Mouse (Mus musculus): Measurements from ENCODE around the gene Rnf113a2.

Gene Rnf113a2

DNA sequence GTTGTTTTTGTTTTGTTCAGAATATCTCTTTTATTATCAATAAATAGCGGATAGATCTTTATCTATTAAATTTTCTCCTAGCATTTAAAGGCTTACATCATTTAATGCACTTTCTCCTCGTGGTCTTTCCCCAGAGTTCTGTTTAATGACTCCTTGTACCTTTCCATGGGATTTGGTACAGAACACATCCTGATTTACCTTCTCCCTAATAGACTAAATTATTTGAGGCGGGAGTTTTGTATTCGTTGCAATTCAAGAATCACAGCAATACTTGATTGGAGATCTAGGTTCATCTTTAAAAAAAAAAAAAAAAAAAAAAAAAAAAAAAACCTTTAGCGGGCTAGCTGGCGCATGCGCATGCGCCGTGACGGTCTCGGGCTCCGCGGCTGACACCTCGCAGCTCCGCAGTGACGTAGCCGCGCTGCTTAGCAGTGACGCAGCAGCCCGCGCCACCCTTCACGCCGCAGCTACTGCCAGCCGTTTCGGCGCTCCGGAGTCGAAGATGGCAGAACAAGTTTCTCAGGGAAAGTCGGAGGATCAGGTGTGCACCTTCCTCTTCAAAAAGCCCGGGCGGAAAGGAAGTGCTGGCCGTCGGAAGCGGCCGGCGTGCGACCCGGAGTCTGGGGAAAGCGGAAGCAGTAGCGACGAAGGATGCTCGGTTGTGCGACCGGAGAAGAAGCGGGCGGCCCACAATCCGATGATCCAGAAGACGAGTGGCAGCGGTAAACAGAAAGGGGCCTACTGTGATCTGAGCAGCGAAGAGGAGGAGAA, at the start of gene Rnf113a2:
Gene Rnf113a2, plus strand, starts transcription at position 363 of the 771 bp plus-strand sequence.
- in situ Hi-C loops (cut with MboI): loop anchor here (5.0 kb wide), 1 partner anchor 35 kb away; the partner anchor contains the start of genes Aldh6a1 and Lin52

DNA sequence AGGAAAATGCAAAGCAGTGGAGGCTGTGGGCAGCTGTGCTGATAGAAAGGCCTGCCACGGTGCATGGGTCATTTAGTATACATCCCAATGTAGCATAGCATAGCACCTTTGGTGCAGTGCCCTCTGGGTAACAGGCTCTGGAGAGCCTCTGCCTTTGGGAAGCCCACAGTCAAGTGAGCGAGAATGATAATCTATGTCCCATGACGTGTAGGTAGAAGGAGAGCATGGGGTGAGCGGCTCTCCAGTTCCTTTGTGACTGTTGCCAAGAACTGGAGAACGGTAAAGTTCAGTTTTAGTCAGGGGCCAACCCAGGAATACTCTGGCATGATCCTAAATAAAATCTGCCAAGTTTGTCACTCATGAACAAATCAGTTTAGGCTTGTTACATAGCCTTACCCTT, 45.3 kb upstream of the Rnf113a2 start:
- in situ Hi-C loops (cut with MboI): no loop called here

DNA sequence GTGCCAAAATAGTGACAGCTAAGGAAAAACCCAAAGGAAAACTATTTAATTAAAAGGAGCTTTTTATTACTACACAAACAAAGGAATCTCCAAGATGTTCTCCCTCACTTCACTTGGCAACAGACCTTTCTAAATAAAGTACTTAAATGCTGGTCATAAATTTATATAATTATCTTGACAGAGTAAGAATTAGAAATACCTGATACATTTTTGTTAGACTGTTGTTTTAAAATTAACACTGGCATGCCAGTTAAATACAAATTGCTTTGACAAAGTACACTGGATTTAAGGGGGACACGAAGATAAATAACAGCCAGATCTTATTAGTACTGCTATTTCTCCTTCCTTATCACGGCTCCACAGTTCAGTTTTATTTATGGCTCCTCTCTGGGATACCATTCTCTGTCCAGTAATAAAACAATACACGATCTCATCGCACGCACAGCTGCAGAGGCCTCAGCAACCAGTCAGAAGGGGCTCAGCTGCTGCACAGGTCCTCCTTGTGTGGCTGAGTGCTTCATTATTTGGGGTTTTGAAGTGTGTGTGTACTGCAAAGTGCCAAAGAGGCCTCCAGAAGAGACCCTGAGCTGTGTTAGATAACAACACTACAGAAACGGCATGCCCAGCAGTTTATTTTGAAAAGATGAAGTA, 43.0 kb upstream of the Rnf113a2 start:
- in situ Hi-C loops (cut with MboI): no loop called here

DNA sequence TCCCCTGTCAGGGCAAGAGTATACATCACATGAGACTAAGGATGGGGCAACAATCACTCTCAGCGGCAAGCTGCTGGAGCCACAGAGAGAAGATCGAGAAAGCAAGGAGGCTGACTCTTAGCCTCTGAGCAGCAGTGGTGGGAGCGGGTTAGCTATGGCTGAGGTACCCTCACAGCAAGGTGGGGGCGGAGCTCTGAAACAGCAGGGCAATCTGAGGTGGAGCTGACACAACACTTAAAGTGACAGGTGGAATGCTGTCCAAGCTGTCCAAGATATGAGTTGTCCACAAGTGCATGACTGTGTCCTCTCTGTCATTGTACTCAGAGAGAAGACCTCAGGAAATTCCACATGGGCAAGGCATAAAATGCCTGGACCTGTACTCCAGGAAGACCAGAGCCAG, 34.6 kb upstream of the Rnf113a2 start:
- in situ Hi-C loops (cut with MboI): no loop called here

DNA sequence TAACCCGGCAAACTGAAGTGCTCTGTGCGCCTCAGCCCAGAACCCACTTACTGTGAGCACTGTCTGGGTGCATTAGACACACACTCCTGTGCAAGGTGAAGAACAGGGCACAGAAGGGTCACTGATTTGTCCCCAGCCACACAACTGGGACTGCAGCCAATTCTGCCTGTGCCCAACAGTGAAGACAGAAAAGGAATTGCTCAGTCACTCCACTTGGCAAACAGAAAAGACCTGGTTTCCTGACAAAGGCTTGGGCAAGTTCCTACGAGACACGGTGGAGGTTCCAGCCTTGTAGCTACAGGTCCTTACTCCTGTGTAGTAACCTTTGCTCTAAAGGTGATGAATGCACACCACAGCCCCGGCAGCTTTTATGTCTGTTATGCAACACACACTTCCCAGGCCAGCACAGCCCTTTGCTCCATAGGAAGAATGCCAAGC, 32.3 kb upstream of the Rnf113a2 start:
- in situ Hi-C loops (cut with MboI): no loop called here

DNA sequence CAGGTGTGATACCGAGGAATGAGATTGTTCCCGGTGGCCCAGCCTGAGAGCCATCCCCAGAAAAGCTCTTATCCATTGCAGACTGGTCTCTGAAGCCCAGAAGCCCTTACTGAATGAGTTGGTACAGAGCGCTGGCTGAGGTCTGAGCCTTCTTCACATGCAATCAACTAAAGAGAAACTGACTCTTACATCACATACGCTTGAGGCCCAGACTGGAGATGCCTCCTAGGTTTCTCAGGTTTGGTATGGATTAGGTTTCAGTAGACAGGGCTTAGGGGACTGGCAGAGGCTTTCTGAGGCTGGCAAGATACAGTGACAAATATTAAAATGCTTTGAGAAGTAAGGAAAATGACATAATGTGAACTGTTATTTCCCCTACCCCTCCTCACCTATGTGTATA, 31.6 kb upstream of the Rnf113a2 start:
- in situ Hi-C loops (cut with MboI): no loop called here

DNA sequence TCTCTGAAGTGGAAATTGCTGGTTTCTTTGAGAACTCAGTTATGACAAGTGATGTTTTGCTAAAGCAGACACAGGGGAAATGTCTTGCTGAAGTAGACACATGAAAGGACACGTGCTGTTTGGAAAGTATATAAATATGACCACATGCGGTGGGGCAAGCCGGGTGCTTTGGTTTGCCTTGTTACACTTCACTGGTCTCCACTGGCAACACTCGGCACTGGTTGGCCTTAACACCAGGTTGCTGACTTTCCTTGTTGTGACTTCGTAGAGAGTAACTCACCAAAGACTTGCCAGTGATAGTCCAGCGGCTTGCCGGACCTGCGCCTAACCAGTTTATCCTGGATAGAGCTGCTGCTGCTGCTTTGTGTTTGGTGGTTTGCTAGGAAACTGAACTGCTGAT, 28.9 kb upstream of the Rnf113a2 start:
- in situ Hi-C loops (cut with MboI): no loop called here

DNA sequence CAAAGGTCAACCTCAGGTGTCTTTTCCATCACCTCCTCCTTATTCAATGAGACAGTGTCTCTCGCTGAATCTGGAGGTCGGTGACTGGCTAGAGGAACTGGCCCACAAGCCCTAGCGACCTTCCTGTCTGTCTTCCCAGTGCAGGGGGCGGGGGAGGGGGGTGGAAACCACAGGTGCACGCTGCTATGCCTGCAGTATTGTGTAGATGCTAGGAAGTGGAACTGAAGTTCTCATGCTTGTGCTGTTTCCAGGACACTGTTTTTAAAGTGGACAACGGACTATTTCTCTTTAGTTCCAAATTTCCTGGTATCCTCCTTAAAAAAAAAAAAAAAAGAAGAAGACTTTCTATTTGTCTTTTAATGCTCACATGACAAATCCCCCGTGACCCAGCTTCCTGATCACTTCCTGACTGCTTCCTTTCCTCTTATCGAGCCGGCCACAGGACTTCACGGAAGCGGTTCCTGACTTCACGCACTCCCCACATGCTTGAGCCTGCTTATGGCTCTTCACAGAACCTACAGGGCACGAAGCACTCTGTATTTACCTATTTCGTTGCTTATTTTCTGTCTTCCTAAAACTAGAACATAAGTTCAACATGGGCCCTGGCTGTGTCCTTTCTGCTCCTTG, 28.1 kb upstream of the Rnf113a2 start:
- in situ Hi-C loops (cut with MboI): no loop called here

DNA sequence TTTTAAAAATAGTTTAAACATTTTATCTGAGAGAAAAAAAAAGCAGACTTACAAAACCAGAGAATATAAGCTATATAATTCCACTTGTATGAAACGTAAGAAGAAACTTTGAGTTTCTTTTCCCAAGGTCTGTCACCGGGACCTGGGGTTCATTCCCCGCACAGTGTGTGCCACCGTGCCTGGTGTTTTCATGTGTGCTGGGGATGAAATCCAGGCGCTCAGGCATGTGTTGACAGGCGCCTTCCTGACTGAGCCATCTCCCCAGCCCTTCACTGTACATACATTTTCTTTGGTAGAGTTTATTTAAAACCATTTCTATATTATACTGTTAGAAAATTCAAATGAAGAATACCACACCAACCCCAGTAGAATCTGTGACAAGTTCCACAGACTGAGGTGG, 26.7 kb upstream of the Rnf113a2 start:
- in situ Hi-C loops (cut with MboI): no loop called here

DNA sequence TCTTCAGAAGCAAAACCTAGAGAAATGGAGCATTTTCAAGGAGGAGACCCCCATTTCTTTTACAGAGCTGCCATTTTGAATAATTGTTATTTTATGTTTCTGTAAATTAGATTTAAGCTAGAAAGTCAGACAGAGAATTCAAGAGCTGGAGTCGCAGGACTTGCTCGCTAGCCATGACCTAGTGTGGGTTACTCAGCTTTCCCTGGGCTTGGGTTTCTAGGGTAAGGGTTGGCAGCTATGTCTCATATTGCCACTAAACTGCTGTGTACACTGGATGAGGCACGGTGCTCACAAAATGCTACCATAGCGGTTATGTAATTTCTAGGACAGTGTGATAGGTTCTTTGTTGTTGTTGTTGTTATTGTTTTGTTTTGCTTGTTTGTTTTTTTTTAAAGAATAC, 24.3 kb upstream of the Rnf113a2 start:
- in situ Hi-C loops (cut with MboI): no loop called here

DNA sequence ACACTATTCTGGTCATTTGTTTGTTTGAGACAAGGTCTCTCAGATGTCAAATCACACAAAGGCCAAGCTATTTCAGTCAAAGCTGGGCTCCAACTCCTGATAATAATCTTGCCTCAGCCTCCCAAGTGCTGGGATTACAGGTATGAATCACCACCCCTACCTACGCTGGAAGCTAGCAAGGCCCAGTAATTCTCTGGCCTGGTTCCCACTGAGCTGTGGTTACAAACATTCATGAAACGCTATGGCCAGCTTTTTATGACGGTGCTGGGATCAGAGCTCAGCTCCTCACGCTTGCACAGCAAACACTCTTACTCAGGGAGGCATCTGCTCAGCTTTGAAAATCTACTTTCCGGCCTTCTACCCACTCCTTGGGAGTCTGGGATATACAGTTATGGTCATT, 23.1 kb upstream of the Rnf113a2 start:
- in situ Hi-C loops (cut with MboI): no loop called here

DNA sequence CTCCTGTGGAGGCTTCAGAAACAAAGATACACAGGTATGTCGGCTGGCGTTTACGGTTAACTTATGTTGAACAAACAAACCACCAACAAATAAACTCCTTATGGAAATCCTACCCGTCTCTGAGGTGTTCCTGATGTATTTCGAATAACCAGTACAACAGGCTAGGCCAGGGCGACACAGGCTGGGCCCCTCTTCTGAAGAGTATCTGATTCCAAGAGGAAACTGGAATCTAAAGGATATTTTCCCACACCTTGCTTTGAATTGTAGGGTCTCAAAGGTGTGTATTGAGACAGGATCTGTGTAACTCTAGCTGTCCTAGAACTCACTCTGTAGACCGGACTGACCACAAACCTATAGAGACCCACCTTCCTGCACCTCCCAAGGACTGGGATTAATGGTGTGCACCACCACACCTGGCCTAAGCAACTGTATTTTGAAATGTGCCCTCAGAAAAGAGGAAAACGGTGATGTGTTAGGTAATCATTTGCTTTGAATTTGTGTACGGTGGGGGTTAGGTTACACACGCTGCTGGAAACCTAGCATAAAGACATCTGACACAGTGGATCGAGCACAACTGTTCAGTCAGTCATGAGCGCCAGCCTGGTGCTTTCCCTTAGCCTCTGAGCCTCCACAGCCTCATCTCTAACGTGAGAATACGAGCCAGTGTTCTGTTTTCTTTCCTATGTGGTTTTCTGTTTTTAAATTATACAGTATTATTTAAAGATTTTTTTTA, 19.9 kb upstream of the Rnf113a2 start:
- in situ Hi-C loops (cut with MboI): no loop called here

DNA sequence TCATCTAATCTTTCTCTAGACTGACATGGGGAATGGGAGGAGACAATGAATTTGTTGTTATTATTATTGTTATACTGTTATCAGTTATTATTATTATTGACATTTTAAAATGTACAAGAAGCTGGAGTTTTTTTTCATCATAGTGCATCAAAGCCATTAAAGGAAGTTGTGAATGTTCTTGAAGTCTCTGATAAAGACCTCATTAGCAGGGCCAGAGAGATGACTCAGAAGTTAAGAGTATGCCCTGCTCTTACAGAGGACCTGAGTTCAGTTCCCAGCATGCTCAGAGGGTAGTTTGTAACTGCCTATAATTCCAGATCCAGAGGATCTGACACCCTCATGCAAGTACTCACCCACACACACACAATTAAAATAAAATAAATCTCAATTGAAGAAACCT, 19.3 kb upstream of the Rnf113a2 start:
- in situ Hi-C loops (cut with MboI): no loop called here

DNA sequence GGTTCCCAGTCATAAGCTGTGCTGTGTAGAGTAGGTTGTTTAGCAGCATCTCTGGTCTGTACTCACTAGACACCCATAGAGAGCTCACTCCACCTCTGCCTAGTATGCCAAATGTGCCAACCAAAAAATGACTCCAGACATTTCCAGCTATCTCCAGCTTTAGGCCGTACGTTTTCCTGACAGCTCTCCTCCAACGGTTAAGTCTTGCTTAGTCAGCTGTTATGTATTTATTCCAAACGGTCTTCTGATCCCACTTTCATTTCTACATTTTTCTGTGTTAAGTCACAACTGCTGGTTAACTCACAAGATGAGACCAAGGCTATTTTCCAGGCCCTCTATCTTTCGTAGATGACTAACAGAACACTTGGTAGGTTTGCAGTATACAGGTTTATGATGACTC, 18.4 kb upstream of the Rnf113a2 start:
- in situ Hi-C loops (cut with MboI): no loop called here

DNA sequence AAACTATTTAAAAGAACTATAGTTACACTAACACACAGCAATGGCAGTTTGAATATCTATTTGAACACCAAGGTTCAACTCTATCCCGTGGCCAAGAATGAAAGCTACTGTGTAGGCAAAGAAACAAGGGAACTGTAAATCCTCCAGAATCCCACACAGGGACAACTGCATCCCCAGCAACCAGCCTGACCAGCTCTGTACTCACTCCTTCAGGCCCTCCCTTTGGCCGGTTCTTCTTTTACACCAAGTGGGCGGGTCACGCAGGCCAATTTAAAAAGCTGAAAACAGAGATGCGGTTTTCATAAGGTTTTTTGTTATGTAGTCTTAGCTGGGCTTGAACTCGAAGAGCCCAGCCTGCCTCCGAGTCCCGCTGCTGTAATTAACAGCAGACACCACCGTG, 17.9 kb upstream of the Rnf113a2 start:
- in situ Hi-C loops (cut with MboI): no loop called here

DNA sequence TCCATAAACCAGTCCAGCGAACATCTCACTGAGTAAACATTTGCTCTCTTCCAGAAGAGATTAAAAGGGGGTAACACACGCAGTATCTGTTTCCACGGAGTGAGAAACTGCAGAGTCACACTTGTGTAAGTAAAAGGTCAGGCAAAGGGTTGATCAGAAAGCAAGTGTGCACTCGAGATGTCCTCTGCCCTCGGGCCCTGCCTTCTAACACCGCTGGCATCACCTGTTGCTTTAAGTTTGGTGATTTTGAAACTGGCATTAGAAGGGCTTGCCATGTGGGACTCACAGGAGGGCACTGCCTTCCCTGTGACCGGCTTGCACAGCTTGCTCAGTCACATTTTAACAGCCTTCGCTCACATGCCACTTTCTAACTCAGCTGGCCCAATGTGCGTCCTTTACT, 17.3 kb upstream of the Rnf113a2 start:
- in situ Hi-C loops (cut with MboI): no loop called here

DNA sequence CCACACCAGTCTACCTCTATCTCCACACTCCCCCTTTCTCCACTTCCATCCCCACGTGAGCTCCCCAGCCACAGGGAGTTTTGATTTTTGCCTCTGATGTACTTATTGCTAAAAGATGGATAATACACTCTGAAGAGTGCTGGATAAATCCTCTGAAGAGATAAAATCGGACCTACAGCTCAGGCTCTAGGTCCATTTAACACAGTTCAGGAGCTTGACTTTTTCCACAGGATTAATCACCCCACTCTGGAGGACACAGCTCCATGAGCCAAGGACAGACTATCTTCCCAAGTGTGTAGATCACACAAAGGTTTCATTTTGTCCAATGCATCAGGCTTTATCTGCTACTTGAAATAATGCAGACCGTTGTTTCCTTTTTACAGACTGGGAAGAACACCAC, 16.9 kb upstream of the Rnf113a2 start:
- in situ Hi-C loops (cut with MboI): no loop called here

DNA sequence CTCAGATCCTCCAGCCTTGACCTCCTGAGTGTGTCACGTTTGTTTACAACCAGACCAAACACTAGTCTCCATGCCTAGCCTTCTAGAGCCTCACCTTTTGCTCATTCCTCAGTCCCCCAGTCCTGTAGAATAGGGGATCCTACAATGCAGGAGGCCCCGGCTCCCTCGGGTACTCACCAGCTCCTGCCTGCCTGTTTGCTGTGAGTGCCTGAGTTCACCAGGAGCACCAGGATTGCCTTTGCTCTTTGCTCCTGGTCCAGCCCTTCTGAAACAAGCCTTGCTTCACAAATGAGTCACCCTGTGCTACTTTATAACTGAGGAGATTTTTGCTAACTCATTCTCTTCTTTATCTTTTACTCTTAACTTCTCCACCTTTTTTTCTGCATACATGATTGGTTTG, 16.3 kb upstream of the Rnf113a2 start:
- in situ Hi-C loops (cut with MboI): no loop called here

DNA sequence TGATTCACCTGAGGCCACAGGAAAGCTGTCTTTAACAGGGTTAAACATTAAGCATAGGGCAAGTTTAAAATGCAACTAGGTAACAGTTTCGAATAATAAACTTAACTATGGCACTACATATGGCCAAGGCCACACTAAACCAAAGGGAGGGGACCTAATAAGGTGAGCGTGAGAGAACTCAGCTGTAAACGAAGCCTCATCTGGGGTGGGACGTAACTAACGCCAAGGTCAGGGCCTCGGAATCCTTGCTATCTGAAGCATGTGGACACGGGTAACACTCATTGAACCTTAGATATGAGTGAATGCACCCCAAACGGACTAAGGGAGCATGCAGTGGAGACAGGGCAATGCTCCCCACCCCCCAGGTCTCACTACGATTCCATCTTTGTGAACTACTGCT, 14.1 kb upstream of the Rnf113a2 start:
- in situ Hi-C loops (cut with MboI): no loop called here

DNA sequence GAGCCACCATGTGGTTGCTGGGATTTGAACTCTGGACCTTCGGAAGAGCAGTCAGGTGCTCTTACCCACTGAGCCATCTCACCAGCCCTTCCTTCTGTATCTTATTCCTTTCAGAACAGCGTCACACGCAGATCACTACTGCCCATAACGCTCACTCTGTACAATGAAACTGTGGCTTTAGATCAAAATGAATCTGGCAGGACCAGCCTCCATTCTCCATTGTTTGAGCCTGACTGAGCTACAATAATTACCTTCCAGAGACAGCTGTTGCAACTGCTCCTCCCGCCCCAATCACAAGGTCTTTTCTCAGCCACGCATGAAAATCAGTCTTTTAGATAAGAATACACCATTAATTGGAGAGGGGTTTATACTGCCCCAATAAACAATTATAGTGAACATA, 12.5 kb upstream of the Rnf113a2 start:
- in situ Hi-C loops (cut with MboI): no loop called here

DNA sequence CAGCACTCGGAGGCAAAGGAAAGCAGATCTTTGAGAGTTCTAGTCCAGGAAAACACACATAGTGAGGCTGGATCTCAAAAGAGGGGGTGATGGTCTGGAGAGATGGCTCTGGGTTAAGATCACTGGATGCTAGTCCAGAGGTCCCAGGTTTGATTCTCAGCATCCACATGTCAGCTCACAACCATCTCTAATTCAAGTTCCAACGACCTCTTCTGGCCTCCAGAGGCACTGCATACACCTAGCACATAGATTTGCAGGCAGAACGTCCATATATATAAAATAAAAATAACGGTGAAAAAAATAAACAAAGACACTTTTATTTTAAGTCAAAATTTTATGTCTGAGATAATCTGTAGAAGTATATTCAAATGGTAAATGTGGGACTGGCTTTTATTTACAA, 9.7 kb upstream of the Rnf113a2 start:
- in situ Hi-C loops (cut with MboI): no loop called here

Measured in mature B cell (primary cell).